Mouse (Mus musculus) hindbrain, embryonic 14.5 days (tissue): Measurements from ENCODE around the gene Palm. TPM values are rescaled to one million over a fixed set of nuclear protein-coding genes. Genes with fewer than 3 reads are reported as not detected.
A peak's percentile ranks its signal among the peaks of the same experiment; 100 is the strongest.

Experiments
- ATAC-seq: fragments of 200-750 bp; cut with Nextera tagmentation; 2 replicates; pipeline ENCODE4 v1.8.0; 2017; ENCODE audit warnings: moderate number of reproducible peaks, mild to moderate bottlenecking, moderate TSS enrichment, moderate library complexity; ENCODE audit not compliant: low FRiP score
- DNase-seq: peaks from one replicate; pipeline ENCODE4 v3.0.0-alpha.2; 2015; ENCODE audit warnings: low spot score
- H3K27ac ChIP-seq: fragments of 300-500 bp; sonication (generic); 2 replicates; pipeline ENCODE4 v1.5.1; 2014; ENCODE audit warnings: mild to moderate bottlenecking, moderate library complexity
- H3K27me3 ChIP-seq: fragments of 300-500 bp; sonication (generic); 2 replicates; pipeline ENCODE4 v1.6.1; 2014; ENCODE audit warnings: mild to moderate bottlenecking, low read length, mixed read lengths; ENCODE audit not compliant: control insufficient read depth, insufficient read depth
- H3K36me3 ChIP-seq: fragments of 300-500 bp; sonication (generic); replicated peaks from 2 replicates; pipeline ENCODE4 v1.6.1; 2014; ENCODE audit not compliant: control insufficient read depth, insufficient read depth
- H3K4me1 ChIP-seq: fragments of 300-500 bp; sonication (generic); replicated peaks from 2 replicates; pipeline ENCODE4 v1.6.1; 2014; ENCODE audit warnings: antibody characterized with exemption, low read length, mixed read lengths; ENCODE audit not compliant: control insufficient read depth, insufficient read depth
- H3K4me2 ChIP-seq: fragments of 300-500 bp; sonication (generic); replicated peaks from 2 replicates; pipeline ENCODE4 v1.6.1; 2014; ENCODE audit warnings: mild to moderate bottlenecking, moderate library complexity
- H3K4me3 ChIP-seq: fragments of 300-500 bp; sonication (generic); replicated peaks from 2 replicates; pipeline ENCODE4 v1.5.1; 2014; ENCODE audit warnings: mild to moderate bottlenecking, low read length
- H3K9ac ChIP-seq: fragments of 300-500 bp; sonication (generic); 2 replicates; pipeline ENCODE4 v1.6.1; 2014
- H3K9me3 ChIP-seq: fragments of 300-500 bp; sonication (generic); 2 replicates; pipeline ENCODE4 v1.6.1; 2016; ENCODE audit warnings: low read length; ENCODE audit not compliant: control insufficient read depth
- WGBS: fragments of 180-500 bp; shearing (Covaris S2); extraction: QIAGEN DNeasy Blood & Tissue Kit; methylation state at CpG from one replicate; pipeline ENCODE4 v1.1.7; 2014; 5-methylcytosine and 5-hydroxymethylcytosine counted together
- polyA plus RNA-seq: library from polyadenylated mRNA; unstranded; fragments of >200 nt; fragmentation: Nextera tagmentation; extraction: Ambion mirVana; gene quantifications from 2 replicates; pipeline ENCODE4 v1.2.1, GENCODE M21; 2014

Palm gene
- polyA plus RNA-seq, 1 experiment from 2014 or later = 240 TPM

DNA sequence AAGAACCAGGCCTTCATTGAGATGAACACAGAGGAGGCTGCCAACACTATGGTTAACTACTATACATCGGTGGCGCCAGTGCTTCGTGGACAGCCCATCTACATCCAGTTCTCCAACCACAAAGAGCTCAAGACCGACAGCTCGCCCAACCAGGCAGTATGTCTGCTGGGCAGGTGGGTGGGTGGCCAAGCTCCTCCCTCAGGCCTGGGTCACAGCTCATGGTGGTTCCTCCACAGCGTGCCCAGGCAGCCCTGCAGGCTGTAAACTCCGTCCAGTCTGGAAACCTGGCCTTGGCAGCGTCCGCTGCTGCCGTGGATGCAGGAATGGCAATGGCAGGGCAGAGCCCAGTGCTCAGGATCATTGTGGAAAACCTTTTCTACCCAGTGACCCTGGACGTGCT is 65.7 kb downstream of the Palm start:
- H3K27me3 ChIP-seq = no peaks in the 10 kb centered on the region
- no peak for ATAC-seq
- no peaks in the 10 kb centered on the region for H3K9me3 ChIP-seq
- peak overlapping the region; percentile 98; the same call in 1 of the 2 replicates for H3K4me2 ChIP-seq
- WGBS = 78% methylated on average over 11 of the region's 11 CpGs
- H3K4me1 ChIP-seq = peaks cover 39% of the 10 kb centered on the region
- no peak overlapping the region for H3K27ac ChIP-seq
- no peak for DNase-seq
- peaks cover 78% of the 10 kb centered on the region for H3K36me3 ChIP-seq
- no peak overlapping the region for H3K9ac ChIP-seq
- H3K4me3 ChIP-seq = no peak overlapping the region

DNA sequence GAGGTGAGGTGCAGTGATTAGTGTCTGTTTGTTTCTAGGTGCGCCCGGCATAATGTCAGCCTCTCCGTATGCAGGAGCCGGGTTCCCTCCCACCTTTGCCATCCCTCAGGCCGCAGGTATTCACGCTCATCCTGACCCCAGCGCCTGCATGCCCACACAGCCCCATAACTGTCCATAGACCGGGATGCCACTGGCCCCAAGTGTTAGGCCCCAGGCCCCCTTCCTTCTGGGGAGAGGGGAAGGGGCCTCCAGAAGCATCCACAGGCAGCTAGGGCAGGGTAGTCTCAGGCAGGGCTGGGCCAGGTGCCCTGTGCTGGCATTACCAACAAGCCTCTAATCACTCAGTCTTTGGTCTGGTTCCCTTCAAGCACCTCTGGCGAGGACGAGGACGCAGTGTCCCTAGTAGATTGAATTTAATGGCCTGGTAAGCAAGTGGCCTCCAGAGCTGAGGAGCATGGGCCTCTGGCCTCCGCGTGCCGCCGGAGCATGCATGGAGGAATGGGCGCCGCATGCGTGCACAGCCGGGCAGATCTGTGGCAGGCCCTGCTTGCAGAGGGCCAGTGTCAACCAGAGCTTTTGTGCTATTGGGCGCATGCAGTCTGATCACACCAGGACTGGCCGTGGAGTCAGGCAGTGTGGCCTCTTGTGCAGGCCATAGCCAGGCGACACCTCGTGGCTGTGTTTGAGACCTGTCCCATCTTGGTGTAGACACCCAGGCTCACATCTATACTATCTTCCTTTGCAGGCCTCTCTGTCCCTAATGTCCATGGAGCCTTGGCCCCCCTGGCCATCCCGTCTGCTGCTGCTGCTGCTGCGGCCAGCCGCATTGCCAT is 66.9 kb downstream of the Palm start:
- H3K9ac ChIP-seq = no peak overlapping the region
- no peaks in the 10 kb centered on the region for H3K27me3 ChIP-seq
- ATAC-seq (no peak), DNase-seq (no peak)
- 92% methylated on average over 26 of the region's 26 CpGs for WGBS
- H3K27ac ChIP-seq = no peak overlapping the region
- peaks cover 41% of the 10 kb centered on the region for H3K4me1 ChIP-seq
- no peak overlapping the region for H3K4me3 ChIP-seq
- H3K9me3 ChIP-seq = no peaks in the 10 kb centered on the region
- H3K4me2 ChIP-seq = no peak overlapping the region
- H3K36me3 ChIP-seq = peaks cover 89% of the 10 kb centered on the region

DNA sequence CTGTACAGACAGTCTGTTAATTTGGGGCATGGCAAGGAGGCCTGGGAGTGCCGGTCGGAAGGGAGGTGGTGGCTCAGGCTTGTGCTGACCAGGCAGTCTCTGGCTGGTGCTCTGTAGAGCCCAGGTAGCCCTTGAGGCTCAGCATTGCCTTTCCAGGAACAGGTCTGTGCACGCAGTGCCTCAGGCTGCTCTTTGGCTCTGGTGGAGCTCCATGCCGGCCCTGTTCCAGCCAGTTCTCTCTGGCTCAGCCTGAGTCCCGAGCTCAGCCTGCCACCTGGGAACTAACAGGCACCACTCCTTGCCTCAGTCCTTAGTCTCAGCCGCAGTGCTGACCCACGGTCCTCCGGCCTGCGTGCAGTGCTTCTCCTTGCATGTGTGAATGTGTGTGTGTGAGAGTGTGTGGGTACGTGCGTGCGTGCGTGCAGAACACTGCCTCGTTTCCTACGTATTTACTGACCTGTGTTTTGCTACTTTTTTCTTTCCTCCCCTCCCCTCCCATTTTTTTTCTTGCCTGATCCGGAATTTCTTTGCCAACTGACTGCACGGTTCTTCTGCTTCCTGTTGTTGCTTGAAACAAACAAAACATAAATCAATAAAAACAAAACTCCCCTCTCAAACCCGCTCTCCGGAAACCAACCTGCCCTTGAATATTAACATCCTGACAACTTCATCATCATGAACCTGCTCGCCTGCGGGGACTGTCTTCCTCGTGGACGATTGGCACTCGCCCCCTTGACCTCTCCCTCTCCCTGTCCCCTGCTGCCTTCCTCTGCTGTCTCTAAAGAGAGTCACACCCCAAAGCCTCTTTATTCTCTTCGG is 68.1 kb downstream of the Palm start:
- H3K4me2 ChIP-seq = no peak overlapping the region
- peaks cover 31% of the 10 kb centered on the region for H3K4me1 ChIP-seq
- H3K27ac ChIP-seq = no peak overlapping the region
- ATAC-seq (no peak), DNase-seq (no peak)
- H3K4me3 ChIP-seq = no peak overlapping the region
- H3K9me3 ChIP-seq = no peaks in the 10 kb centered on the region
- no peaks in the 10 kb centered on the region for H3K27me3 ChIP-seq
- H3K36me3 ChIP-seq = peaks cover 98% of the 10 kb centered on the region
- H3K9ac ChIP-seq = no peak overlapping the region
- WGBS = 78% methylated on average over 25 of the region's 25 CpGs

DNA sequence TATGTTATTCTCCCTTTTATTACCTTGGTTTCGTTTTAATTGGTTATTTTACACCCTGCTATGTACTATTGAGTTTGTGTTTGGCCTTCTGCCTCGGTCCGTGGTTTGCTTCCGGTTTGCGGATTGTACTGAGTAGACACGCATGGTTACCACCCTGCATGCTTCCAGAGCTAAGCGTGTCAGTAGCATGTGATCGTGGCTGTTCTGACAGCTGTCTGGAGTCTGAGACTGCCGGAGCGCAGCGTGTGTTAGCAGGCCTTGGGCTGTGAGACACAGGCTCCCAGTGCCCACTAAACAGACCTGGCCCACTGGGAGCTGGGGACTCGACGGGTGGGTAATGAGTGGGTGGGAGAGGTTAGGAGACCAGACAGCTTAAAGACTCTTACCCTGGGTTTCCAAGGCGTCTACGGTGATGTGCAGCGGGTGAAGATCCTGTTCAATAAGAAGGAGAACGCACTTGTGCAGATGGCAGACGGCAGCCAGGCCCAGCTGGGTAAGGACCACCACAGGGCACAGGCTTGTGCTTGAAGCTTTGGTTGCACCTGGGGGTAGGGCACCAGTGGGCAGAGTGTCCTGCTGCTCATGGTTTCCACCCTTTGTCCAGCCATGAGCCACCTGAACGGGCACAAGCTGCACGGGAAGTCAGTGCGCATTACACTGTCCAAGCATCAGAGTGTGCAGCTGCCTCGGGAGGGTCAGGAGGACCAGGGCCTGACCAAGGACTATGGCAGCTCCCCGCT is 68.8 kb downstream of the Palm start:
- no peaks in the 10 kb centered on the region for H3K27me3 ChIP-seq
- H3K4me2 ChIP-seq = no peak overlapping the region
- 75% methylated on average over 23 of the region's 23 CpGs for WGBS
- no peak overlapping the region for H3K27ac ChIP-seq
- peaks cover 98% of the 10 kb centered on the region for H3K36me3 ChIP-seq
- ATAC-seq = no peak
- H3K4me3 ChIP-seq = no peak overlapping the region
- H3K9ac ChIP-seq = no peak overlapping the region
- peaks cover 23% of the 10 kb centered on the region for H3K4me1 ChIP-seq
- H3K9me3 ChIP-seq = no peaks in the 10 kb centered on the region
- no peak for DNase-seq

DNA sequence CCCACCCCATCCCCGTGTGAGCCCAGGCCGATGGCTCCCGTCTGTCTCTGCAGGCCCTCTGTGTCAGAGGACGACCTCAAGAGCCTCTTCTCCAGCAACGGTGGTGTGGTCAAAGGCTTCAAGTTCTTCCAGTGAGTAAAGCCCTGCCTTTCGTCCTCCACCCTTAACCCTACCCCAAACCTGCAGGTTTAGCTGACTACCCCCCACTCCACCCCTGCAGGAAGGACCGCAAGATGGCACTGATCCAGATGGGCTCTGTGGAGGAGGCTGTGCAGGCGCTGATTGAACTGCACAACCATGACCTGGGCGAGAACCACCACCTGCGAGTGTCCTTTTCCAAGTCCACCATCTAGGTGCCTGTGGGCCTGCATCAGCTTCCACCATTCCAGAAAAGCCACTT is 69.6 kb downstream of the Palm start:
- H3K27ac ChIP-seq = no peak overlapping the region
- WGBS = 72% methylated on average over 10 of the region's 10 CpGs
- DNase-seq (no peak), ATAC-seq (no peak)
- no peak overlapping the region for H3K4me2 ChIP-seq
- peaks cover 97% of the 10 kb centered on the region for H3K36me3 ChIP-seq
- no peak overlapping the region for H3K4me3 ChIP-seq
- peaks cover 16% of the 10 kb centered on the region for H3K4me1 ChIP-seq
- H3K9ac ChIP-seq = no peak overlapping the region
- no peaks in the 10 kb centered on the region for H3K9me3 ChIP-seq
- H3K27me3 ChIP-seq = no peaks in the 10 kb centered on the region

DNA sequence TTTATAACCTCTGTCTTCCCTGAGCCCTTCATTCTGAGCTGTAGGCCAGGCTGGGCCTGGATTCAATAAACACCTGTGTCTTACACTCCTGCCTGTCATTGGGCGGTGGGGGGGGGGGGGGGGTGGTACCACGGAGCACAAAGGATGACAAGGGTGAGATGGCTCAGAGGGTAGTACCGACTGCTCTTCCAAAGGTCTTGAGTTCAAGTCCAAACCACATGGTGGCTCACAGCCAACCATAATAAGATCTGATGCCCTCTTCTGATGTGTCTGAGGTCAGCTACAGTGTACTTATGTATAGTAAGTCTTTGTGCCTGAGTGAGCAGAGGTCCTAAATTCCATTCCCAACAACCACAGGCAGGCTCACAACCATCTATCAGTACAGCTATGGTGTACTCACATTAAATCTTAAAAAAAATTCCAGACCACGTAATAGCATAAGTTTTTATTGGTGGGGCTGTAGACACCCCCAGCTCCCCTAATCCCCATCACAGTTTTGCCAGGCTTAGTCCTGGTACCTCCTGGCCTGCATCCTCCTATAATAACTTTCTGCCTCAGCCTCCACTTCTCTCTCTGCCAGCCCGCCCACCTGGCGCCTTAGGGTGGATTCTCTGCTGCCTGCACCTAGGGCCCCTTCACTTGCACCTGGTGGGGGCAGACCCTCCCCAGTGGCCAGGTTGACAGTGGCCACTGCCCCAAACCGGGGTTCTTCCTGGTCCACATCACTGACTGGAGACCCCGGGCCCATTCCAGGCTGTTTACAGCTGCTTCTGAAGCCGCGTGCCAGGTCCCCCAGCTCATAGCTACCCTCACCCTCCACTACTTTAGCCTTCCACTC is 71.2 kb downstream of the Palm start:
- Histone ChIP-seq H3K4me1 (peaks cover 9% of the 10 kb centered on the region), H3K9ac (no peak overlapping the region), H3K4me2 (no peak overlapping the region), H3K36me3 (peaks cover 96% of the 10 kb centered on the region), H3K4me3 (no peak overlapping the region), H3K27ac (0 out of 2 replicates have a peak overlapping the region, but pooled peaks have one; percentile 26), H3K9me3 (no peaks in the 10 kb centered on the region), H3K27me3 (no peaks in the 10 kb centered on the region)
- ATAC-seq (0 out of 2 replicates have a peak, but pooled peaks have one; percentile 4), DNase-seq (no peak)
- 60% methylated on average over 10 of the region's 10 CpGs for WGBS

DNA sequence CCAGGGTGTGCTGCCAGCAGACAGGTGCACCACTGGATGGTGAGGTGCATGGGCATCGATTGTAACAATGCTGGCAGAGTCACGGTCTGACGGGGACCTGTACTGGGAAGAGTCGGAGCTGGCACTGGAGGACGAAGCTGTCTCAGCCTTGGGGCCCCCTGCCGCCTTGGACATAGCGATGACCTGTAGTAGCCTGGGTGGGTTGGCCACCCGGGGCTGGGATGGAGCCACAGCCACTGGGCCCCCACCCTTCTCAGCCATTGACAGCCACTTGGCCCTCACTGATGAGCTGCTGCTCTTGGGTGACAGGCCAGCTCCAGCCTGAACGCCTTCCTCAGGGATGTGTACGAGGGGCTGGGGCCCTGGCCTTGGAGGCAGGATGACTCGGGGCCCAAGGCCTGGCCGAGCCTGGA is 71.8 kb downstream of the Palm start:
- H3K36me3 ChIP-seq = peaks cover 96% of the 10 kb centered on the region
- no peak overlapping the region for H3K4me2 ChIP-seq
- DNase-seq (no peak), ATAC-seq (0 out of 2 replicates have a peak, but pooled peaks have one; percentile 9)
- H3K4me1 ChIP-seq = peaks cover 13% of the 10 kb centered on the region
- WGBS = 56% methylated on average over 12 of the region's 12 CpGs
- H3K9ac ChIP-seq = no peak overlapping the region
- no peak overlapping the region for H3K4me3 ChIP-seq
- H3K27me3 ChIP-seq = no peaks in the 10 kb centered on the region
- H3K9me3 ChIP-seq = no peaks in the 10 kb centered on the region
- H3K27ac ChIP-seq = 0 out of 2 replicates have a peak overlapping the region, but pooled peaks have one; percentile 26

DNA sequence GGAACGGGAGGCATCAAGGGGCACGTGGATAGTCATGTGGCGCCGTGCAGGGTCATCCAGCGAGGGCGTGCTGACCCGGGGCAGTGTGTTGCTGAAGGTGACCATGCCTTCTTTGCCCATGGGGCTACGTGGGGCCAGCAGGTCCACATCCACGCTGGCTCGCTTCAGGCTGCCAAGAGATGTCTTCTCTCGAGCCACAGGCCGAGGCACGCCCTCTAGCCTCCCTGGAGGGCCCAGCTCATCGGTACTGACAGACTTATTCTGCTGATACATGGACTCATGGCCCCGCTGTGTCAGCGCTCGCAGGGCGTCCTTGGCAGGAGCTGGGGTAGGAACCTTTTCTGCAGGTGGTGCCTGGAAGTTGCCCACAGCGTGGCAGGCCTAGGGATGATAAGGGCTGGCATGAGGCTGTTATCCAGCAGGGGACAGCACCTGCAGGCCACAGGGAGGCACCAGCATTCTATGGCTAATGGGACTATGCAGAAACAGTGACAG is 72.5 kb downstream of the Palm start:
- no peak for ATAC-seq

More for the DNA sequence above, 72.5 kb downstream of the Palm start:
- peaks cover 96% of the 10 kb centered on the region for H3K36me3 ChIP-seq
- WGBS = 74% methylated on average over 19 of the region's 19 CpGs
- no peak overlapping the region for H3K4me2 ChIP-seq
- peaks cover 13% of the 10 kb centered on the region for H3K4me1 ChIP-seq
- no peaks in the 10 kb centered on the region for H3K9me3 ChIP-seq
- H3K27me3 ChIP-seq = no peaks in the 10 kb centered on the region
- DNase-seq = no peak
- H3K4me3 ChIP-seq = no peak overlapping the region
- 0 out of 2 replicates have a peak overlapping the region, but pooled peaks have one; percentile 16 for H3K9ac ChIP-seq
- H3K27ac ChIP-seq = no peak overlapping the region
